Mouse (Mus musculus): ENCODE results near the gene Fermt1. TPM values are rescaled to one million over a fixed set of nuclear protein-coding genes. Genes with fewer than 3 reads are reported as not detected.
A peak's percentile ranks its signal among the peaks of the same experiment; 100 is the strongest.

Fermt1 gene
- total RNA-seq, 2 experiments from 2014 or later: not detected

DNA sequence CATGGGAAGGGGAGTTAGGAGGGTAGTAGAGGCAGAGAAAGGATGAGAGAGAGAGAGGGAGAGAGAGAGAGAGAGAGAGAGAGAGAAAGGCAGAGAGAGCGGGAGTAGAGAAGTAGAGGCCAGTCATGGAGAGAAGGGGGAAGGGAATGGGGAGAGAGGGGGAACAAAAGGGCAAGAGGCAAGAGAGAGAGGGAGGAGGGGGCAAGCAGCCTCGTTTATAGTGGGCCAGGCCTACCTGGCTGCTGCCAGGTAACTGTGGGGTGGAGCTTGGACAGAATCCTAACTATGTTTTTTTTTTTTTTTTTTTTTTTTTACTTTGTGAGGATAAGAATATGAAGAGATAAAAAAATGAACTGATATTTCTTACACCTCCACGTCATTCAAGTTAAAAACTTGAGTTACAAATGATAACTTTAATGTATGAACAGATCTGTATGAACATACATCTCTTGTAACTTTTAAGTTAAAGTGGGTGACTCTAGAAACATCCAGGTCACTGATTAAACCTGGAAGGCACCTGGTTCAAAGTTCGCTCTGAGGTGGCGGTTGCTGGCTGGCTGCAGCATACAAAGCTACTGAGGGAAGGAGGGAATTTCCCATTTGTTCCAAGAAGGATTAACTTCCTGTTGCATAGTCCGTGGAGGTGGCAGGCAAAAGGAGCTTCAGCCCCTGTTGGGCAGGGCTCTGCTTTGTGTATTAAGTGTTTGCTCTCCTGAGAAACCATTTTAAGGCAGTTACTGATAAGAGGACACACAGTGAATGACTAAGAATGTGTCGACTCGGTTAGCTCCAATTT lies 22.2 kb downstream of the Fermt1 start:
- no peak for ATAC-seq (replicated peaks; ENCODE audit: low FRiP score, poor library complexity, severe bottlenecking)

- ATAC-seq (replicated peaks; ENCODE audit: low FRiP score, poor library complexity, severe bottlenecking): no peak
These were observed 23.4 kb downstream of the Fermt1 start for GRCm38 (mm10) chr2:132922076-132922873.

- ATAC-seq (replicated peaks; ENCODE audit: low FRiP score, poor library complexity, severe bottlenecking): no peak
These were observed 30.9 kb downstream of the Fermt1 start for GRCm38 (mm10) chr2:132914785-132915184.

DNA sequence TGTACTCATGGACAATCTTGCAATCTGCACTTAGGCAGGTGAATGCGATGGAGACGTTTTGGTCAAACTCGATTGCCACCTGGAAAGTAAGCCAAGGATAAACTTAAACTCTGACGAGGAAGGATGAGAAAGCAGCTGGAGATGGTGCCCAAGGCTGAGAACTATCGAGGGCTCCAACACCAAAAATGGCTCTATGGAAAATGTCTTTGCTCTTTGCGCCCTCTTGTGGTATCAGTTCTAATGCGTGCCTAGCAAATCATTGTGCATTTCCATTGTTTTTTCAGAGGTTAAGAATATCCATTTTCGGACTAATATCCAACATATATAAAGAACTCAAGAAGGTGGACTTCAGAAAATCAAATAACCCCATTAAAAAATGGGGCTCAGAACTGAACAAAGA lies 38.9 kb downstream of the Fermt1 start:
- no peak for ATAC-seq (replicated peaks; ENCODE audit: low FRiP score, poor library complexity, severe bottlenecking)

DNA sequence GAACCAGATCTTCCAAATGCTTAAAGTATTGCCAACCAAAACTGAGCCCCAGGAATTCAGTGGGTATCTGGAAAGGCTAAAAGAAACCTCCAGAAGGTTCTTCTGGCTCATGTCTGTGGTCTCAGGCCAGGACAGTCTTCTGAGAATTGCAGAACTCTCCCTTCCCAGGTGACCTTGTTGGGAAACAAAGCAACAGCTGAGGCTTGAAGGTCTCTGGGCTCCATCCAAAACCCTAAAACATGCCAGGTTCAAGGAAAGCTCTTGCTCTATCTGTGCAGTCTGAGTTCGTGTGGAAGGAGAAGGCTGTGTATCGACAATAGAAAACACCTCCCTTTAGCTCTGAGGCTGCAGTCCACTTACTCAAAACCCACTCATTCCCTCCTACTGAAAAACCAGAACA lies 40.7 kb downstream of the Fermt1 start:
- ATAC-seq (replicated peaks; ENCODE audit: low FRiP score, poor library complexity, severe bottlenecking): no peak

DNA sequence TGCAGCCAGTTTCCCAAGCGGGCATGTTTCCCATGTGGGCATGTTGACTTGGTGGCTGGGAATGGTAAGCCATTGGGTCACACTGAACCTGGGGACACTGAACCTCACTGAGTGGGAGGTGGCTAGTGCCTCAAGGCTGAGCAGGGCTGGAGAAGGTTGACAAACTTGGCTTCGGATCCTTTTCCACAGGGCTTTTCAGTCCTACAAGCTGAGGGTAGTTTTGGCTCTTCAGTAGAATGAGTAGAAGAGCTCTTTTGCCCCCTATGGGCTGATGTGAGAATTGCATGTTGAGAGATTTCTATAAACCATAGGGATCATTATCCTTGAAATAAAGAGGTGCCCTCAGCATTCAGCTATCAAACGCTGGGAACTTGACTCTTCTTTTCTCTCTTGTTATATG lies 42.2 kb downstream of the Fermt1 start:
- peak; percentile 76 for ATAC-seq (replicated peaks; ENCODE audit: low FRiP score, poor library complexity, severe bottlenecking)

DNA sequence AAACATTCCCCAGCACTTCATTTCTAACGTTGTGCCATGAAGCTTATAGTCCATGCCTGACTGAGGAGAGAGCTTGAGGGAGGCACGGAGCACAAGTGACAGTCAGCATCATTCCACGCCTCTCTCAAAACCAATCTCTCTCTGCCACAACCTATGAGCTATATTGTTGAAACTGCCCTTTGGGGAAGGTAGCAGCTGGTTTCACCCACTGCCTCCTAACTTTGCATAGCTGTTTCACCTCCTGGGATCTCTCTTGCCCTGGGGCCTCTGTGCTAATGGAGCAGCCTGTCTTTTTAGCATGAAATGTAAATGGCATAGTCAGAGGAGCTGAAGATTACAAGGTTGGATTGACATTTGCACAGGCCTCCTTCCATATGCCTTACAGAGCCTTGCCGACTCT lies 43.6 kb downstream of the Fermt1 start:
- ATAC-seq (replicated peaks; ENCODE audit: low FRiP score, poor library complexity, severe bottlenecking): no peak

- ATAC-seq (replicated peaks; ENCODE audit: low FRiP score, poor library complexity, severe bottlenecking): no peak
These were observed 44.1 kb downstream of the Fermt1 start for GRCm38 (mm10) chr2:132901636-132902035.

- no peak for ATAC-seq (replicated peaks; ENCODE audit: low FRiP score, poor library complexity, severe bottlenecking)
These were observed 45.1 kb downstream of the Fermt1 start for GRCm38 (mm10) chr2:132900596-132900995.

DNA sequence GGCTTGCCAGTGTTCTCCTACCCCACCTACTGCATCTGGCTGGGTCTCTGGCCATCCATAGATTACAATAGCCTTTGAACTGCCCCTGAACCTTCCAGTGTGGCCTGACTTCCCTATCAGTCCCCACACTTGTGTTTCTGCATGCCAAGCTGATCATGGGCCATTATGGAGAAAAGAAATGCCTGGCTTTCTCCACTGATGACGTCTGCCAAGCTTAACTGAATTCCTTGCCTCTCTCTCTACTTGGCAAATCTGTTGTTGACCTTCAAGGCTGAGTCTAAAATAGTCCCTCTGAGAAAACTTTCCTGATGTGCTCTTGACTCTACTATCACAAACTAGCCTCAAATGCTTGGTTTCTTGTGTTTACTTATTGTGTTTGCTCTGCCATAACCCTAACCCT lies 47.5 kb downstream of the Fermt1 start:
- ATAC-seq (replicated peaks; ENCODE audit: low FRiP score, poor library complexity, severe bottlenecking): no peak

DNA sequence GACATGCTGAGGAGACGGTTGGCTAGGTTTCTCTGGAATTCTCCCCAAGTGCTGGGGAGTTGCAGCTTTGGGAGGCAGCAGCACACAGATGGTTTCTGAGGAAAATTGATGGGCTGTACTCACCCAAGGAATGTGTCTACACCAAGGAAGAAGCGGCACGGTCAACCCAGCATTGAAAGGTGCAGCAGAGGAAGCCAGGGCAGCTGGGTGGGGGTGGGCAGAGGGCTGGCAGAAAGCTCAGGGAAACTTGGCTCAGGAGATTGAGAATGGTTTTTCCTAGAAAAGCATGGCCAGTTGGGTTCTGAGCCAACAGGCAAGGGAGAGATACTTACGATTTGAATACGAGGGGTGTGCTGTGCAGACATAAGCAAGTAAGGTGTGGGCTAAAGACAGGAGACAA lies 51.9 kb downstream of the Fermt1 start:
- no peak for ATAC-seq (replicated peaks; ENCODE audit: low FRiP score, poor library complexity, severe bottlenecking)

DNA sequence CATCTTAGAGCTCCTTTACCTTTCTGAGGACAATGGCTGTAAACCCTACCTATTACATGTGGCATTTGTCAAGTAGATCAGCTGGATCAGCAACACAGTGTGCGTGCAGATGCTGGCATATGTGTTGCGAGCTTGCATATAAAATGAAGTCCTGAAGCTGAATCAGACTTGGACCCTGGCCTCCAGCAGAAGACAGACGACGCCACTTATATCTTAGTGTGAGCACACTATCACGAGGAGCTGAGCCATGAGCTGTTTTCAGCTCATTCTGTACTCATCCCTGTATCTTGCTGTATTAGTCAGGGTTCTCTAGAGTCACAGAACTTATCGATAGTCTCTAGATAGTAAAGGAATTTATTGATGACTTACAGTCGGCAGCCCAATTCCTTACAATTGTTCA lies 60.4 kb downstream of the Fermt1 start:
- ATAC-seq (replicated peaks; ENCODE audit: low FRiP score, poor library complexity, severe bottlenecking): no peak

DNA sequence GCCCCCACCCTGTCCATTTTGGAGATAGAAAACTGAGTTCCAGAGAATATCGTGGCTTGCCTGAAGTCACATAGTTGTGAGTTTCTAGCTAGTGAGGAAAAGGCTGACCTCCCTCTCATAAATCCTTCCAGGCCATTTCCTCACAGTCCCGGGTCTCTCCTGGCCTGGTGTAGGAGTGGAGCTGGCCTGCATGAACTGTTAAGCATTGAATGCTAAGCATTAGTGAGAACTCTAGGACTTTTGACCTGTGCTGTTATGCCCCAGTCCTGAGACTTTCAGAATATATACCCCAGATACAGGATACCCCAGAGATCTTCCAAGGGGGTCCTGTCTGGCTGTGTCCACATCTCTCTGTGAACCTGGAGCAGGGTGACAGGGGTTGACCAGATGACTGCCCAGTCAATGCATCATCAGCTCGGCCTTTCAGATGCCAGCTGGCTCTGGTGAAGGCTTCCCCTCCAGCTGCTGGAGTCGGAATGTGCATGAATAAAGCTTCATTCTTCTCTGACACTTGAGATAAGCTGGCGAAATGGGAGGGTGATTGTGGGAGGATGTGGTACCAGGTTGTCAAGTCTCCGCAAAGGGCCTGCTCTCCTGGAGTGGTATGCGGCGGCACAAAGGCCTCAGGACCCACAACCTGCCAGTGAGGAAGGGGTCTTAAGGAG lies 61.3 kb downstream of the Fermt1 start:
- ATAC-seq (replicated peaks; ENCODE audit: low FRiP score, poor library complexity, severe bottlenecking): no peak

GRCm38 (mm10) chr2:132880844-132881645 lies 64.7 kb downstream of the Fermt1 start, which contains the start of gene Lrrn4:
Lrrn4 (minus strand) TSS chr2:132880891.
- ATAC-seq (replicated peaks; ENCODE audit: low FRiP score, poor library complexity, severe bottlenecking): no peak

DNA sequence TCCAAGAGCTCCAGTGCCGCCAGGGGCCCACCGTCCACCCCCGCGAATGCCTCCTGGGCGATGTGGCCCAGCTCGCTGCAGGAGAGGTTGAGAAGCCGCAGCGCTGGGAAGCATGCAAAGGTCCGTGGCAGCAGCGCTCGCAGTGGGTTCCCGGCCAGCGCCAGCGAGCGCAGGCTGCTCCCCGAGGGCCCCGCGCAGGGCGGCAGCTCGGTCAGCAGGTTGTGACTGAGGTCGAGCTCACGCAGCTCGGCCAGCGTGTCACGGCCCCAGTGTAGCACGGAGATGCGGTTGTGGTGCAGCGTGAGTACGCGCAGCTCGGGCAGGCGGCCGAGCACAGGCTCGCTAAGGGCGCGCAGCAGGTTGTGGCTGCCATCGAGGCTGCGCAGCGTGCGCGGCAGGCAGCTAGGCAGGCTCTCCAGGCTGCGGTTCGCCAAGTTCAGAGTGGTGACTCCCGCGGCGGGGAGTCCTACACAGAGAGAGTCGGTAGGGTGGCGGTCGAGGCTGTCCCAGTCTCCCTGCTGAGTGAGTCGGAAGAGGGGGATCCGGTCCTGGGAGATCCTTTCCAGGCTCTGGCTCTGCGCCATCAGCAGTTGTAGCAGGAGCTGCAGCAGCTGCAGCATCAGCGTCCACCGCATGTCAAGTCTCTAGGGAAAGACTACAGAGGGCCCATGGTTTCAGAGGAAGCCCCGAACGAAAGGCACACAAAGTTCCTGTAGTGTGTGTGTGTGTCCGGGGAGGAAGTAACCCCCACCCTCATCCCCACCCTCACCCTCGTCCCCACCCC lies 66.3 kb downstream of the Fermt1 start:
- no peak for ATAC-seq (replicated peaks; ENCODE audit: low FRiP score, poor library complexity, severe bottlenecking)

DNA sequence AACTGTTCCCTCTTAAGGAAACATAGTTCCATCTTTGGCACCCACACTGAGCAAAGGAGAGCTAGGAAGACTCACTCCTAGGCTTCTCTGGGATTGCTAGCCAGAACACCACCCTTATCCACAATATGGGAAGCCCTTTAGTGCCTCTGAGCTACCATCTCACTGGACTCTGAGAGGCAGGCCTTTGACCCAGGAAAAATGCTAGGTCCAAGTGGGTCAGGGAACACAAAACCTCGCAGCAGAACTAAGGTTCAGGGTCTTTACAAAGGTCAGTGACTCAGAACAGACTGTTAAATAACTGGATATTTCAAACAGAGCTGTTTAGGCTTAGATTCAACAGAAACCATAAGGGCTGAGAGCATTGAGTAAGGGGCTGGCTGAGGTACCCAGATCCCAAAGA lies 68.7 kb downstream of the Fermt1 start:
- no peak for ATAC-seq (replicated peaks; ENCODE audit: low FRiP score, poor library complexity, severe bottlenecking)

DNA sequence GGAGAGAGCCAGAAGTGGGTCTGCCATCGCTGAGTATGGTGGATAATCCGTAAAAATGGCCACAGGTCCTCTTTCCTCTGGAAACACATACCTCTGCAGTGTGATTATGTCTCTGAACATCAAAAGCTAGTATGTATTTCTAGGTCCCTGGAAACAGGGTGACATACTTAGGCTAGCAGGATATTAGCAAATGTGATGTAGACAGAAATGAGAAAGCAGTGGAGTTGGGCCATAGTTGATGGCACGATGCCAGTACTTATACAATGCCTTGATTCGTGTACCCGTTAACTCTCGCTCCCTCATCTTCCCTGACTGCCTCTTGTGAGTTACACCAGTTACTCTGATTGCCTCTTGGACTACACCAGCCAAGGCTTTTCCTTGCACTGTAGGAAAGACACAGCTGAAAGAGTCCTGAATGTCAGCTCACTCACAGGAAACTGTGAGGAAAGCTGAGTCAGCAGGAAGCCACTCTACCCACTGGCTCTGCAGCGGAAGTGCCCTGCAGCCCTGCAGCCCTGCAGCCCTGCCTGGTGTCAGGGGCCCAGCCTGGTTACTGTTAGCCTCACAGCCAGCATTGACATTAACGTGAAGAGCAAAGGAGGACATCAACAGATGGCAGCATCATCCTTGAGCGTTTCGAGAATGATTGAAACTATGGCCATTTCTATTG lies 71.9 kb downstream of the Fermt1 start:
- ATAC-seq (replicated peaks; ENCODE audit: low FRiP score, poor library complexity, severe bottlenecking): no peak

- ATAC-seq (replicated peaks; ENCODE audit: low FRiP score, poor library complexity, severe bottlenecking): no peak
These were observed 74.0 kb downstream of the Fermt1 start for GRCm38 (mm10) chr2:132871663-132872062.

DNA sequence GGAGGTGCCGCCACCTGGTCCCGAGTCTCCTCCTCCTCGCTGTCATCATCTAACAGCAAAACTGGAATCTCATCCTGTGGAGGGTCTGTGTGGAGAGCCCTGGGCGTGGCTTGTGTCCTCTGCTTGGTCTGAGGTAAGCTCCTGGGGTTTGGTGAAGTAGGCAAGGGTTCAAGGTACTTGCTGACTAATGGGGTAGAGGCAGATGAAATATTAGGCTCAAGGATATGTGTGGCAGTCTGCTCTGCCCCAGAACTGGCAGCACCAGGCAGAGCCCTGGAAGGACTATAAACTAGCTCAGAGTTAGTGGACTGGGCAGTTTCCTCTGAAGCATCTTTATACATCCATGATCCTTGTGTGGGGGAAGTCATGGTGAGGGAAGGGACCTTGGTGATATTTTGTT lies 75.4 kb downstream of the Fermt1 start:
- no peak for ATAC-seq (replicated peaks; ENCODE audit: low FRiP score, poor library complexity, severe bottlenecking)
